Mouse (Mus musculus) right cerebral cortex, postnatal 14 days (tissue): ENCODE measurements around the gene C1ra.
"Not testable (repeated sequence)": the region's sequence is repeated elsewhere in the genome, so short reads cannot be mapped to it uniquely, and the experiment has no call there.

Source experiments
- DNase-seq: peaks from one replicate; pipeline ENCODE4 v3.0.0; 2022

C1ra gene

GRCm38 (mm10) chr6:124485414-124486144, 26.6 kb upstream of the C1ra start:
- DNase-seq: no peak

GRCm38 (mm10) chr6:124487509-124487908, 24.7 kb upstream of the C1ra start:
- no peak for DNase-seq

GRCm38 (mm10) chr6:124488952-124489351, 23.3 kb upstream of the C1ra start:
- DNase-seq: no peak

- no peak for DNase-seq
These were observed 20.8 kb upstream of the C1ra start for GRCm38 (mm10) chr6:124491427-124491826.

- DNase-seq: peak; percentile 66
These were observed 19.2 kb upstream of the C1ra start, which contains the start of gene C1rl for GRCm38 (mm10) chr6:124492842-124493561. Gene C1rl, plus strand, starts transcription at chr6:124493113.

- no peak for DNase-seq
These were observed 18.3 kb upstream of the C1ra start for GRCm38 (mm10) chr6:124493886-124494285.

GRCm38 (mm10) chr6:124496054-124496453, 16.2 kb upstream of the C1ra start:
- no peak for DNase-seq

- no peak for DNase-seq
These were observed 12.2 kb upstream of the C1ra start for GRCm38 (mm10) chr6:124499914-124500566.

GRCm38 (mm10) chr6:124501473-124501872, 10.7 kb upstream of the C1ra start:
- DNase-seq: no peak

- no peak for DNase-seq
These were observed 10.2 kb upstream of the C1ra start for GRCm38 (mm10) chr6:124502021-124502420.

GRCm38 (mm10) chr6:124505028-124505427, 7.2 kb upstream of the C1ra start:
- DNase-seq: peak; percentile 28

- no peak for DNase-seq
These were observed 5.2 kb upstream of the C1ra start for GRCm38 (mm10) chr6:124506991-124507390.

GRCm38 (mm10) chr6:124508292-124508691, 3.9 kb upstream of the C1ra start:
- DNase-seq: peak; percentile 28

GRCm38 (mm10) chr6:124509192-124509591, 3.0 kb upstream of the C1ra start:
- DNase-seq: not testable (repeated sequence)

GRCm38 (mm10) chr6:124511936-124512335, 269 bp upstream of the C1ra start:
- DNase-seq: no peak

GRCm38 (mm10) chr6:124517733-124518132, 5.5 kb downstream of the C1ra start:
- DNase-seq: not testable (repeated sequence)

- DNase-seq: peak; percentile 38
These were observed 9.9 kb downstream of the C1ra start for GRCm38 (mm10) chr6:124522082-124522481.

- no peak for DNase-seq
These were observed 15.7 kb downstream of the C1ra start for GRCm38 (mm10) chr6:124527881-124528280.

GRCm38 (mm10) chr6:124531077-124531476, 18.9 kb downstream of the C1ra start:
- DNase-seq: no peak

GRCm38 (mm10) chr6:124536125-124536829, 24.1 kb downstream of the C1ra start:
- not testable (repeated sequence) for DNase-seq

GRCm38 (mm10) chr6:124541176-124541575, 29.0 kb downstream of the C1ra start:
- not testable (repeated sequence) for DNase-seq

GRCm38 (mm10) chr6:124542284-124542683, 30.1 kb downstream of the C1ra start, which contains the start of gene C1s1:
Gene C1s1, minus strand, starts transcription at chr6:124542359.
- peak; percentile 52 for DNase-seq

- DNase-seq: peak; percentile 42
These were observed 32.3 kb downstream of the C1ra start for GRCm38 (mm10) chr6:124544466-124544865.
